Mouse (Mus musculus) heart, adult 2 months (tissue): ENCODE data around the gene Hdac10. TPM values are rescaled to one million over a fixed set of nuclear protein-coding genes. Genes with fewer than 3 reads are reported as not detected.

Experiments
- DNase-seq, 2 experiments: peaks; one replicate each; pipeline ENCODE4 v3.0.0; 2021
- H3K27ac ChIP-seq: fragments of 200-600 bp; 2 replicates; pipeline ENCODE4 v1.8.1; 2022
- H3K27me3 ChIP-seq: fragments of 200-500 bp; 2 replicates; pipeline ENCODE4 v1.6.1; 2012; ENCODE audit warnings: mild to moderate bottlenecking, low read length, inconsistent platforms, mixed read lengths; ENCODE audit not compliant: control insufficient read depth, insufficient read depth
- H3K36me3 ChIP-seq: fragments of 200-500 bp; 2 replicates; pipeline ENCODE4 v1.6.1; 2012; ENCODE audit warnings: low read length, inconsistent platforms; ENCODE audit not compliant: control insufficient read depth, insufficient read depth
- H3K4me1 ChIP-seq: fragments of 200-500 bp; 2 replicates; pipeline ENCODE4 v1.6.1; 2011; ENCODE audit warnings: low read length; ENCODE audit not compliant: control insufficient read depth, insufficient read depth
- H3K4me3 ChIP-seq: fragments of 200-600 bp; 2 replicates; pipeline ENCODE4 v1.8.1; 2022
- H3K79me2 ChIP-seq: fragments of 200-500 bp; replicated peaks from 2 replicates; pipeline ENCODE4 v1.6.1; 2012; ENCODE audit warnings: mild to moderate bottlenecking, inconsistent platforms, low read length, moderate library complexity, mixed read lengths; ENCODE audit not compliant: control insufficient read depth, insufficient read depth
- H3K9ac ChIP-seq: fragments of 200-500 bp; 2 replicates; pipeline ENCODE4 v1.6.1; 2012; ENCODE audit warnings: low read depth, mild to moderate bottlenecking, control low read depth, inconsistent platforms, low read length, mixed read lengths
- CTCF ChIP-seq: fragments of 200-600 bp; IDR thresholded peaks from 2 replicates; pipeline ENCODE4 v1.8.1; 2022; ENCODE audit warnings: antibody characterized with exemption, mild to moderate bottlenecking, moderate library complexity
- EP300 ChIP-seq: fragments of 200-500 bp; IDR thresholded peaks from 2 replicates; pipeline ENCODE4 v1.6.1; 2011; ENCODE audit warnings: low read depth, low read length, control low read depth; ENCODE audit not compliant: insufficient read depth
- POLR2A ChIP-seq: fragments of 200-500 bp; IDR thresholded peaks from 2 replicates; pipeline ENCODE4 v1.6.1; 2011; ENCODE audit warnings: mild to moderate bottlenecking, low read depth, low read length, control low read depth; ENCODE audit not compliant: insufficient read depth
- WGBS: fragments of 180-500 bp; shearing (Covaris S2); methylation state at CpG from one replicate; pipeline ENCODE4 v1.1.7; 2018; 5-methylcytosine and 5-hydroxymethylcytosine counted together
- intact Hi-C: fragments of 180-260 bp; cut with DNase I; formaldehyde crosslinking; loops from one replicate; pipeline ENCODE4 v1.15.1; 2025
- polyA plus RNA-seq: library from polyadenylated mRNA; depleted of rRNA; stranded (reverse); fragments of >200 nt; gene quantifications from 2 replicates; pipeline ENCODE4 v1.2.3, GENCODE M21; 2012
- total RNA-seq, 2 experiments: library from RNA; stranded (reverse); gene quantifications; 2 replicates each; pipeline ENCODE4 v1.2.3; 2021

Gene Hdac10
- total and polyA plus RNA-seq, 3 experiments = 6.3 to 19.5 (median 7.6) TPM

GRCm38 (mm10) chr15:89125351-89125750 is 3.1 kb downstream of the Hdac10 start:
- DNase-seq = no peak
- Histone ChIP-seq H3K9ac (no peak overlapping the region), H3K4me3 (no peak overlapping the region), H3K27ac (no peak overlapping the region), H3K27me3 (no peaks in the 10 kb centered on the region), H3K79me2 (peaks cover 2% of the 10 kb centered on the region; the same call in 1 of the 2 replicates), H3K4me1 (peaks cover 16% of the 10 kb centered on the region), H3K36me3 (no peaks in the 10 kb centered on the region)
- 95% methylated on average over 9 of the region's 9 CpGs for WGBS
- intact Hi-C loops = no loop called here
- TF ChIP-seq POLR2A (no peak), EP300 (no peak), CTCF (no peak)

- no peaks in the 10 kb centered on the region for H3K27me3 ChIP-seq
- H3K36me3 ChIP-seq = no peaks in the 10 kb centered on the region
- no peak overlapping the region for H3K27ac ChIP-seq
- peaks cover 16% of the 10 kb centered on the region for H3K4me1 ChIP-seq
- 92% methylated on average over 3 of the region's 3 CpGs for WGBS
- H3K4me3 ChIP-seq = no peak overlapping the region
- intact Hi-C loops = loop anchor here (5.0 kb wide), 1 partner anchor 33 kb away; no protein-coding TSS in a partner anchor
- no peak for DNase-seq
- TF ChIP-seq EP300 (no peak), CTCF (no peak), POLR2A (no peak)
- H3K9ac ChIP-seq = no peak overlapping the region
- H3K79me2 ChIP-seq = peaks cover 4% of the 10 kb centered on the region; the same call in 1 of the 2 replicates
Measured at GRCm38 (mm10) chr15:89124312-89124711, 4.2 kb downstream of the Hdac10 start.

- Histone ChIP-seq H3K79me2 (peaks cover 4% of the 10 kb centered on the region; the same call in 1 of the 2 replicates), H3K4me1 (peaks cover 13% of the 10 kb centered on the region), H3K4me3 (peak overlapping the region; percentile 93), H3K9ac (peak overlapping the region; percentile 58), H3K27ac (peak overlapping the region; percentile 85), H3K36me3 (no peaks in the 10 kb centered on the region), H3K27me3 (no peaks in the 10 kb centered on the region)
- intact Hi-C loops = loop anchor here (2.0 to 5.0 kb wide), 2 partner anchors 17 to 34 kb away; partner anchors contain the start of gene Mapk12
- 47% methylated on average over 11 of the region's 11 CpGs for WGBS
- no peak for DNase-seq
- TF ChIP-seq POLR2A (no peak), EP300 (no peak), CTCF (peak; percentile 18; the same call in 1 of the 2 replicates)
Measured at GRCm38 (mm10) chr15:89123595-89123994, 4.9 kb downstream of the Hdac10 start.

- H3K36me3 ChIP-seq = no peaks in the 10 kb centered on the region
- peak within 1 kb of the TSS; percentile 93 for H3K4me3 ChIP-seq
- H3K79me2 ChIP-seq = peaks cover 4% of the 10 kb centered on the region; the same call in 1 of the 2 replicates
- peak within 1 kb of the TSS; percentile 79 for H3K9ac ChIP-seq
- intact Hi-C loops = loop anchor here (2.0 to 5.0 kb wide), 2 partner anchors 18 to 34 kb away; partner anchors contain the start of gene Mapk12
- no peaks in the 10 kb centered on the region for H3K27me3 ChIP-seq
- under 1% methylated on average over 47 of the region's 47 CpGs for WGBS
- peak; percentile 94 to 98 for DNase-seq
- peaks cover 13% of the 10 kb centered on the region for H3K4me1 ChIP-seq
- peak within 1 kb of the TSS; percentile 85 for H3K27ac ChIP-seq
- TF ChIP-seq EP300 (peak; percentile 66), POLR2A (peak; percentile 90), CTCF (no peak)
Measured at GRCm38 (mm10) chr15:89122649-89123366, 5.7 kb downstream of the Hdac10 start, which contains the start of gene Tubgcp6. TSS of gene Tubgcp6 (minus strand) at chr15:89123112.

- Histone ChIP-seq H3K4me3 (no peak overlapping the region), H3K27me3 (no peaks in the 10 kb centered on the region), H3K9ac (no peak overlapping the region), H3K27ac (no peak overlapping the region), H3K36me3 (no peaks in the 10 kb centered on the region), H3K79me2 (peaks cover 5% of the 10 kb centered on the region; the same call in 1 of the 2 replicates), H3K4me1 (peaks cover 5% of the 10 kb centered on the region)
- DNase-seq = no peak
- intact Hi-C loops = loop anchor here (10.0 kb wide), 1 partner anchor 183 kb away; no protein-coding TSS in a partner anchor
- peak; percentile 71 for TF ChIP-seq CTCF
- no peak for TF ChIP-seq POLR2A
- no peak for TF ChIP-seq EP300
Measured at GRCm38 (mm10) chr15:89118007-89118406, 10.5 kb downstream of the Hdac10 start.

- TF ChIP-seq EP300 (no peak), CTCF (peak; percentile 63), POLR2A (no peak)
- DNase-seq = peak in 1 of 2 experiments; percentile 27
- 34% methylated on average over 9 of the region's 9 CpGs for WGBS
- Histone ChIP-seq H3K27me3 (no peaks in the 10 kb centered on the region), H3K27ac (no peak overlapping the region), H3K4me1 (no peaks in the 10 kb centered on the region), H3K4me3 (no peak overlapping the region), H3K79me2 (no peaks in the 10 kb centered on the region), H3K36me3 (no peaks in the 10 kb centered on the region), H3K9ac (no peak overlapping the region)
- intact Hi-C loops = loop anchor here (10.0 kb wide), 1 partner anchor 175 kb away; no protein-coding TSS in a partner anchor
Measured at GRCm38 (mm10) chr15:89110147-89110546, 18.4 kb downstream of the Hdac10 start.
